Mouse (Mus musculus): ENCODE results near the gene Cnn1. TPM values are rescaled to one million over a fixed set of nuclear protein-coding genes. Genes with fewer than 3 reads are reported as not detected.

Gene Cnn1
- polyA plus RNA-seq, 1 experiment from 2014 or later: 1.4 TPM

- peak; percentile 98 for ATAC-seq (ENCODE audit: low FRiP score)
- no peaks in the 10 kb centered on the region for H3K27me3 ChIP-seq
- H3K27ac ChIP-seq: peak within 1 kb of the TSS; percentile 76
- peak within 1 kb of the TSS; percentile 69 for H3K4me3 ChIP-seq
- peaks cover 4% of the 10 kb centered on the region for H3K36me3 ChIP-seq
- under 1% methylated on average over 48 of the region's 48 CpGs for WGBS
- no peaks in the 10 kb centered on the region for H3K9me3 ChIP-seq
- H3K9ac ChIP-seq: peak within 1 kb of the TSS; percentile 75
- peak within 1 kb of the TSS; percentile 77 for H3K4me2 ChIP-seq
- H3K4me1 ChIP-seq (replicated peaks): peaks cover 25% of the 10 kb centered on the region
These were observed 13.8 kb upstream of the Cnn1 start, which contains the start of gene Ecsit for GRCm38 (mm10) chr9:22085022-22085834. Gene Ecsit (minus strand): TSS chr9:22085438.

- 81% methylated on average over 6 of the region's 6 CpGs for WGBS
- H3K4me2 ChIP-seq: peak overlapping the region; percentile 77
- H3K9me3 ChIP-seq: no peaks in the 10 kb centered on the region
- H3K36me3 ChIP-seq: no peaks in the 10 kb centered on the region
- peak overlapping the region; percentile 76; the same call in 1 of the 2 replicates for H3K27ac ChIP-seq
- no peaks in the 10 kb centered on the region for H3K27me3 ChIP-seq
- H3K4me1 ChIP-seq (replicated peaks): peaks cover 25% of the 10 kb centered on the region
- ATAC-seq (ENCODE audit: low FRiP score): no peak
- peak overlapping the region; percentile 75 for H3K9ac ChIP-seq
- H3K4me3 ChIP-seq: peak overlapping the region; percentile 69
These were observed 13.0 kb upstream of the Cnn1 start for GRCm38 (mm10) chr9:22086012-22086411.

GRCm38 (mm10) chr9:22087034-22087618, 11.9 kb upstream of the Cnn1 start:
- no peak overlapping the region for H3K4me3 ChIP-seq
- H3K9ac ChIP-seq: no peak overlapping the region
- WGBS: 89% methylated on average over 2 of the region's 2 CpGs
- no peak overlapping the region for H3K4me2 ChIP-seq
- no peaks in the 10 kb centered on the region for H3K36me3 ChIP-seq
- ATAC-seq (ENCODE audit: low FRiP score): no peak
- no peak overlapping the region for H3K27ac ChIP-seq
- peaks cover 25% of the 10 kb centered on the region for H3K4me1 ChIP-seq (replicated peaks)
- H3K27me3 ChIP-seq: no peaks in the 10 kb centered on the region
- no peaks in the 10 kb centered on the region for H3K9me3 ChIP-seq

GRCm38 (mm10) chr9:22089281-22089680, 9.7 kb upstream of the Cnn1 start:
- no peak overlapping the region for H3K27ac ChIP-seq
- H3K4me1 ChIP-seq (replicated peaks): peaks cover 16% of the 10 kb centered on the region
- 0 out of 2 replicates have a peak, but pooled peaks cover 5% of the 10 kb centered on the region for H3K27me3 ChIP-seq
- ATAC-seq (ENCODE audit: low FRiP score): no peak
- 98% methylated on average over 7 of the region's 7 CpGs for WGBS
- no peaks in the 10 kb centered on the region for H3K9me3 ChIP-seq
- H3K9ac ChIP-seq: no peak overlapping the region
- H3K4me3 ChIP-seq: no peak overlapping the region
- no peak overlapping the region for H3K4me2 ChIP-seq
- H3K36me3 ChIP-seq: no peaks in the 10 kb centered on the region

- no peak overlapping the region for H3K9ac ChIP-seq
- peaks cover 10% of the 10 kb centered on the region for H3K4me1 ChIP-seq (replicated peaks)
- 89% methylated on average over 7 of the region's 7 CpGs for WGBS
- H3K9me3 ChIP-seq: no peaks in the 10 kb centered on the region
- ATAC-seq (ENCODE audit: low FRiP score): no peak
- H3K27ac ChIP-seq: no peak overlapping the region
- no peaks in the 10 kb centered on the region for H3K36me3 ChIP-seq
- 0 out of 2 replicates have a peak, but pooled peaks cover 5% of the 10 kb centered on the region for H3K27me3 ChIP-seq
- H3K4me3 ChIP-seq: no peak overlapping the region
- no peak overlapping the region for H3K4me2 ChIP-seq
These were observed 9.0 kb upstream of the Cnn1 start for GRCm38 (mm10) chr9:22089986-22090385.

GRCm38 (mm10) chr9:22092746-22093145, 6.3 kb upstream of the Cnn1 start:
- Histone ChIP-seq H3K36me3 (no peaks in the 10 kb centered on the region), H3K4me2 (no peak overlapping the region), H3K27ac (no peak overlapping the region), H3K9ac (no peak overlapping the region), H3K9me3 (no peaks in the 10 kb centered on the region), H3K27me3 (peaks cover 18% of the 10 kb centered on the region), H3K4me1 (replicated peaks) (peaks cover 5% of the 10 kb centered on the region), H3K4me3 (no peak overlapping the region)
- ATAC-seq (ENCODE audit: low FRiP score): no peak
- 94% methylated on average over 6 of the region's 6 CpGs for WGBS

GRCm38 (mm10) chr9:22095854-22096307, 3.1 kb upstream of the Cnn1 start:
- ATAC-seq (ENCODE audit: low FRiP score): peak; percentile 68; the same call in 1 of the 2 replicates
- Histone ChIP-seq H3K9me3 (no peaks in the 10 kb centered on the region), H3K36me3 (no peaks in the 10 kb centered on the region), H3K4me1 (replicated peaks) (peaks cover 9% of the 10 kb centered on the region), H3K27ac (no peak overlapping the region), H3K27me3 (peaks cover 49% of the 10 kb centered on the region), H3K9ac (peak overlapping the region; percentile 69), H3K4me2 (peak overlapping the region; percentile 68), H3K4me3 (peak overlapping the region; percentile 35)
- WGBS: 2% methylated on average over 24 of the region's 24 CpGs

- WGBS: 6% methylated on average over 18 of the region's 18 CpGs
These were observed 906 bp downstream of the Cnn1 start for GRCm38 (mm10) chr9:22099922-22100321.

GRCm38 (mm10) chr9:22108194-22108593, 9.2 kb downstream of the Cnn1 start:
- Histone ChIP-seq H3K9ac (no peak overlapping the region), H3K4me1 (replicated peaks) (no peaks in the 10 kb centered on the region), H3K4me3 (no peak overlapping the region), H3K27ac (no peak overlapping the region), H3K36me3 (peaks cover 48% of the 10 kb centered on the region), H3K27me3 (peaks cover 4% of the 10 kb centered on the region; the same call in 1 of the 2 replicates), H3K9me3 (no peaks in the 10 kb centered on the region), H3K4me2 (no peak overlapping the region)
- no peak for ATAC-seq (ENCODE audit: low FRiP score)
- 89% methylated on average over 9 of the region's 9 CpGs for WGBS

More at GRCm38 (mm10) chr9:22099922-22100321, 906 bp downstream of the Cnn1 start:
- Histone ChIP-seq H3K9me3 (no peaks in the 10 kb centered on the region), H3K27ac (no peak overlapping the region), H3K4me1 (replicated peaks) (peaks cover 9% of the 10 kb centered on the region), H3K9ac (peak overlapping the region; percentile 29; the same call in 1 of the 2 replicates), H3K4me3 (no peak overlapping the region), H3K4me2 (no peak overlapping the region), H3K27me3 (peaks cover 59% of the 10 kb centered on the region), H3K36me3 (no peaks in the 10 kb centered on the region)
- no peak for ATAC-seq (ENCODE audit: low FRiP score)

- peak overlapping the region; percentile 91 for H3K4me2 ChIP-seq
- peak overlapping the region; percentile 94 for H3K4me3 ChIP-seq
- peaks cover 9% of the 10 kb centered on the region; the same call in 1 of the 2 replicates for H3K27me3 ChIP-seq
- H3K4me1 ChIP-seq (replicated peaks): peaks cover 26% of the 10 kb centered on the region
- H3K9me3 ChIP-seq: no peaks in the 10 kb centered on the region
- no peak overlapping the region for H3K27ac ChIP-seq
- ATAC-seq (ENCODE audit: low FRiP score): no peak
- peaks cover 35% of the 10 kb centered on the region for H3K36me3 ChIP-seq
- H3K9ac ChIP-seq: peak overlapping the region; percentile 92
- WGBS: 85% methylated on average over 4 of the region's 4 CpGs
These were observed 16.6 kb downstream of the Cnn1 start for GRCm38 (mm10) chr9:22115635-22116034.

GRCm38 (mm10) chr9:22116086-22116485, 17.1 kb downstream of the Cnn1 start:
- H3K36me3 ChIP-seq: peaks cover 30% of the 10 kb centered on the region
- peak overlapping the region; percentile 91 for H3K4me2 ChIP-seq
- H3K27me3 ChIP-seq: peaks cover 9% of the 10 kb centered on the region; the same call in 1 of the 2 replicates
- WGBS: 13% methylated on average over 15 of the region's 15 CpGs
- H3K4me3 ChIP-seq: peak overlapping the region; percentile 94
- peaks cover 26% of the 10 kb centered on the region for H3K4me1 ChIP-seq (replicated peaks)
- peak overlapping the region; percentile 77 for H3K27ac ChIP-seq
- H3K9ac ChIP-seq: peak overlapping the region; percentile 92
- H3K9me3 ChIP-seq: no peaks in the 10 kb centered on the region
- ATAC-seq (ENCODE audit: low FRiP score): no peak

GRCm38 (mm10) chr9:22116740-22117426, 17.9 kb downstream of the Cnn1 start, which contains the start of gene Elof1:
Gene Elof1 (minus strand): TSS chr9:22117172.
- Histone ChIP-seq H3K27me3 (peaks cover 10% of the 10 kb centered on the region; the same call in 1 of the 2 replicates), H3K4me3 (peak within 1 kb of the TSS; percentile 94), H3K36me3 (peaks cover 22% of the 10 kb centered on the region), H3K27ac (peak within 1 kb of the TSS; percentile 80), H3K4me1 (replicated peaks) (peaks cover 26% of the 10 kb centered on the region), H3K4me2 (peak within 1 kb of the TSS; percentile 91), H3K9ac (peak within 1 kb of the TSS; percentile 92), H3K9me3 (no peaks in the 10 kb centered on the region)
- peak; percentile 96 for ATAC-seq (ENCODE audit: low FRiP score)
- under 1% methylated on average over 52 of the region's 52 CpGs for WGBS

Measured in hindbrain, embryonic 13.5 days (tissue).